Mouse (Mus musculus): Measurements from ENCODE around the gene Olfr43. TPM values are rescaled to one million over a fixed set of nuclear protein-coding genes. Genes with fewer than 3 reads are reported as not detected.

The Olfr43 gene
- polyA plus RNA-seq (2015; fragmentation: Nextera tagmentation; extraction: Ambion mirVana) = not detected in 2 replicates

- H3K27ac ChIP-seq = no peak within 1 kb of the TSS
- no peak within 1 kb of the TSS for H3K9ac ChIP-seq
- H3K4me3 ChIP-seq = no peak within 1 kb of the TSS
- 57% methylated on average over 1 of the region's 1 CpGs for WGBS
- ATAC-seq (ENCODE audit: low FRiP score) = no peak
- H3K9me3 ChIP-seq = peaks cover 7% of the 10 kb centered on the region
- H3K27me3 ChIP-seq = no peaks in the 10 kb centered on the region
- no peak within 1 kb of the TSS for H3K4me2 ChIP-seq
- no peaks in the 10 kb centered on the region for H3K36me3 ChIP-seq
- H3K4me1 ChIP-seq (replicated peaks) = no peaks in the 10 kb centered on the region
Observed at GRCm38 (mm10) chr11:74211279-74211678, at the start of gene Olfr43. Olfr43 (minus strand) TSS chr11:74211379.

GRCm38 (mm10) chr11:74259508-74259907 lies 48.3 kb upstream of the Olfr43 start, which contains the start of gene Olfr406:
Olfr406 (plus strand) TSS chr11:74259808.
- Histone ChIP-seq H3K27ac (no peak within 1 kb of the TSS), H3K4me2 (no peak within 1 kb of the TSS), H3K27me3 (no peaks in the 10 kb centered on the region), H3K9me3 (0 out of 2 replicates have a peak, but pooled peaks cover 8% of the 10 kb centered on the region), H3K4me1 (replicated peaks) (no peaks in the 10 kb centered on the region), H3K4me3 (no peak within 1 kb of the TSS), H3K9ac (no peak within 1 kb of the TSS), H3K36me3 (no peaks in the 10 kb centered on the region)
- ATAC-seq (ENCODE audit: low FRiP score) = no peak
- 64% methylated on average over 2 of the region's 2 CpGs for WGBS

GRCm38 (mm10) chr11:74241201-74241600 lies 30.0 kb upstream of the Olfr43 start:
- H3K9ac ChIP-seq = no peak overlapping the region
- no peak overlapping the region for H3K27ac ChIP-seq
- no peak for ATAC-seq (ENCODE audit: low FRiP score)
- peaks cover 13% of the 10 kb centered on the region; the same call in 1 of the 2 replicates for H3K9me3 ChIP-seq
- no peak overlapping the region for H3K4me2 ChIP-seq
- WGBS = 95% methylated on average over 3 of the region's 3 CpGs
- no peaks in the 10 kb centered on the region for H3K36me3 ChIP-seq
- no peaks in the 10 kb centered on the region for H3K4me1 ChIP-seq (replicated peaks)
- no peaks in the 10 kb centered on the region for H3K27me3 ChIP-seq
- H3K4me3 ChIP-seq = no peak overlapping the region

- Histone ChIP-seq H3K9ac (no peak within 1 kb of the TSS), H3K27me3 (no peaks in the 10 kb centered on the region), H3K27ac (no peak within 1 kb of the TSS), H3K4me2 (no peak within 1 kb of the TSS), H3K9me3 (peaks cover 29% of the 10 kb centered on the region), H3K36me3 (no peaks in the 10 kb centered on the region), H3K4me3 (no peak within 1 kb of the TSS), H3K4me1 (replicated peaks) (no peaks in the 10 kb centered on the region)
- no peak for ATAC-seq (ENCODE audit: low FRiP score)
Observed at GRCm38 (mm10) chr11:74185949-74186348, 25.2 kb downstream of the Olfr43 start, which contains the start of gene Olfr403. Olfr403 (plus strand) TSS chr11:74186249.

- 85% methylated on average over 4 of the region's 4 CpGs for WGBS
- H3K4me3 ChIP-seq = no peak overlapping the region
- no peaks in the 10 kb centered on the region for H3K36me3 ChIP-seq
- H3K9me3 ChIP-seq = peaks cover 27% of the 10 kb centered on the region
- H3K9ac ChIP-seq = no peak overlapping the region
- ATAC-seq (ENCODE audit: low FRiP score) = no peak
- no peak overlapping the region for H3K4me2 ChIP-seq
- H3K27ac ChIP-seq = no peak overlapping the region
- no peaks in the 10 kb centered on the region for H3K27me3 ChIP-seq
- H3K4me1 ChIP-seq (replicated peaks) = no peaks in the 10 kb centered on the region
Observed at GRCm38 (mm10) chr11:74183745-74184144, 27.4 kb downstream of the Olfr43 start.

GRCm38 (mm10) chr11:74183168-74183567 lies 28.0 kb downstream of the Olfr43 start:
- no peak overlapping the region for H3K27ac ChIP-seq
- H3K9ac ChIP-seq = no peak overlapping the region
- peaks cover 24% of the 10 kb centered on the region for H3K9me3 ChIP-seq
- H3K27me3 ChIP-seq = no peaks in the 10 kb centered on the region
- ATAC-seq (ENCODE audit: low FRiP score) = no peak
- no peaks in the 10 kb centered on the region for H3K36me3 ChIP-seq
- H3K4me2 ChIP-seq = no peak overlapping the region
- no peak overlapping the region for H3K4me3 ChIP-seq
- no peaks in the 10 kb centered on the region for H3K4me1 ChIP-seq (replicated peaks)
- 82% methylated on average over 4 of the region's 4 CpGs for WGBS

GRCm38 (mm10) chr11:74168771-74169170 lies 42.4 kb downstream of the Olfr43 start:
- no peaks in the 10 kb centered on the region for H3K4me1 ChIP-seq (replicated peaks)
- H3K9ac ChIP-seq = no peak overlapping the region
- H3K4me3 ChIP-seq = no peak overlapping the region
- no peak overlapping the region for H3K27ac ChIP-seq
- H3K36me3 ChIP-seq = no peaks in the 10 kb centered on the region
- no peak for ATAC-seq (ENCODE audit: low FRiP score)
- H3K9me3 ChIP-seq = peaks cover 17% of the 10 kb centered on the region
- H3K27me3 ChIP-seq = no peaks in the 10 kb centered on the region
- H3K4me2 ChIP-seq = no peak overlapping the region

Other genes with a start within 250 kb of the Olfr43 start
- gene Olfr398, start 221.0 kb downstream of the Olfr43 start, polyA plus RNA-seq (2015; fragmentation: Nextera tagmentation; extraction: Ambion mirVana) = 0.04 TPM in 1 of 2 replicates, not detected in the other
- gene Olfr139, start 154.8 kb downstream of the Olfr43 start, polyA plus RNA-seq (2015; fragmentation: Nextera tagmentation; extraction: Ambion mirVana) = not detected in 2 replicates
- gene Olfr399, start 154.8 kb downstream of the Olfr43 start, polyA plus RNA-seq (2015; fragmentation: Nextera tagmentation; extraction: Ambion mirVana) = not detected in 2 replicates
- not detected in 2 replicates for gene Zfp616, start 141.4 kb downstream of the Olfr43 start, polyA plus RNA-seq (2015; fragmentation: Nextera tagmentation; extraction: Ambion mirVana)
- gene Olfr401, start 97.7 kb downstream of the Olfr43 start, polyA plus RNA-seq (2015; fragmentation: Nextera tagmentation; extraction: Ambion mirVana) = not detected in 2 replicates
- gene Olfr402, start 57.9 kb downstream of the Olfr43 start, polyA plus RNA-seq (2015; fragmentation: Nextera tagmentation; extraction: Ambion mirVana) = not detected in 2 replicates
- not detected in 2 replicates for gene Olfr403, start 25.1 kb downstream of the Olfr43 start, polyA plus RNA-seq (2015; fragmentation: Nextera tagmentation; extraction: Ambion mirVana)
- gene Olfr406, start 48.4 kb upstream of the Olfr43 start, polyA plus RNA-seq (2015; fragmentation: Nextera tagmentation; extraction: Ambion mirVana) = not detected in 2 replicates
- gene Olfr59, start 72.4 kb upstream of the Olfr43 start, polyA plus RNA-seq (2015; fragmentation: Nextera tagmentation; extraction: Ambion mirVana) = not detected in 2 replicates
- not detected in 2 replicates for gene Olfr410, start 126.7 kb upstream of the Olfr43 start, polyA plus RNA-seq (2015; fragmentation: Nextera tagmentation; extraction: Ambion mirVana)
- not detected in 2 replicates for gene Olfr411, start 141.3 kb upstream of the Olfr43 start, polyA plus RNA-seq (2015; fragmentation: Nextera tagmentation; extraction: Ambion mirVana)
- not detected in 2 replicates for gene Olfr412, start 150.7 kb upstream of the Olfr43 start, polyA plus RNA-seq (2015; fragmentation: Nextera tagmentation; extraction: Ambion mirVana)

Measured in hindbrain, embryonic 13.5 days (tissue).